Mouse (Mus musculus): ENCODE measurements around the gene Samd3.

DNA sequence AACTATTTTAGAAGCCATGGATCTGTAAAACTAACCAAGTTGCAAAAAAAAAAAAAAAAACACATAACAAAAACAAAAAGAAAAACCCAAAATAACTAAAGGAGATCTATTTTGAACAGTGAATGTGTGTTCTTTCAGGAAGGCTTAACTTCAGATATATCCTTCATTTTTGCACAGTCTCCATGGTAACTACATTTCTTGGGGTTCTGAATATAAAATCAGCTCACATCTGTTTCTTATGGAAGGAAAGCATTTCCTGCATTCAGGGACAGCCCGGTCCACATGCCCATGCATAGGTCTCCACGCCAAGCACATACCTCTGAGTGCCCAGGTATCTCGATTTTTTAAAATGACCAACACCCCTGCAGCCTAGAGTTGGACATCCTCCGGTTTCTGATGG, 72.8 kb downstream of the Samd3 start:
- TF ChIP-seq CTCF (IDR thresholded peaks at IDR 0.05; ENCODE audit: control insufficient read depth, insufficient read depth, insufficient replicate concordance, low read depth, low read length) = no peak
- no peak for TF ChIP-seq POLR2A (IDR thresholded peaks at IDR 0.05; ENCODE audit: control insufficient read depth, low read depth, low read length)
